Mouse (Mus musculus): ENCODE data around the gene Tpx2.

- TF ChIP-seq CTCF (IDR thresholded peaks at IDR 0.05; ENCODE audit: low read depth), result no peak
- no peak for TF ChIP-seq EP300 (IDR thresholded peaks at IDR 0.05; ENCODE audit: low read depth)
Measured at GRCm38 (mm10) chr2:152859501-152859900, 11.7 kb downstream of the Tpx2 start.

Measured in liver, postnatal 0 days (tissue).